ENCODE assay signal across 30 mouse cellular contexts in the genomic region with DNA sequence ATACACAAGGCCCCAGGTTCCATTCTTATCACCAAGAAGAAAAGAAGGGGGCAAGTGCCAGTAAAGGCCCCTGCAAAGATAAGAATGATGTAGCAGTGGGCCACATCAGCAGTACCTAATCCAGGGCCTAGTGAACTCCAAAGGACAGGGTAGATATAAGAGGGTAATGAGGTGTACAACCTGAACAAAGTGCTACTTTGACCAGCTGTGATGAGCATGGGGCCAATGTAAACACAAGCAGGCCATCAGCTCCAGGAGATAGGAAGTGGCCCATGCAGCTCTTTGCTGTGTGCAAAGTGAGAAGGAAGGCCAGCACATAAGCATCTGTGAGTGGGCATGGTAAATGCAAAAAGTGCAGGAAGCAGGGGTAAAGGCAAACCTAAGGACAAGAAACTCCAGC. TPM values are rescaled to one million over a fixed set of nuclear protein-coding genes. Genes with fewer than 3 reads are reported as not detected.
"Had no signal": no experiment of that assay in that cellular context is flagged by ENCODE, and none has a peak within 500 bp of the region (broad histone marks: within the 10 kb centered on the region; RNA-seq: fewer than 3 reads in every experiment).

No protein-coding gene starts in this region.

- H3K4me2 ChIP-seq: limb, embryonic 13.5 days; lung, embryonic 15.5 days; midbrain, embryonic 13.5 days had no signal

- H3K9me3 ChIP-seq: limb, embryonic 10.5 days; limb, embryonic 13.5 days; lung, embryonic 15.5 days; megakaryocyte, embryonic 14.5 days; midbrain, embryonic 10.5 days; midbrain, embryonic 13.5 days had no signal

- DNase-seq: kidney, adult 18-20 months; kidney, adult 9 months; kidney, postnatal 14 days; kidney, postnatal 4 days; lung, adult 18-20 months; lung, postnatal 10 days; lung, postnatal 36 days; thymus, adult 18-20 months; thymus, postnatal 36 days had no signal

- H3K27me3 ChIP-seq: limb, embryonic 13.5 days; lung, embryonic 15.5 days; megakaryocyte, embryonic 14.5 days; midbrain, embryonic 13.5 days had no signal

- H3K9ac ChIP-seq: limb, embryonic 13.5 days; lung, embryonic 15.5 days; midbrain, embryonic 13.5 days had no signal

- H3K4me3 ChIP-seq: limb, embryonic 10.5 days; limb, embryonic 13.5 days; lung, embryonic 15.5 days; megakaryocyte, embryonic 14.5 days; midbrain, embryonic 10.5 days; midbrain, embryonic 13.5 days; myocyte had no signal

- H3K4me1 ChIP-seq: limb, embryonic 10.5 days; limb, embryonic 13.5 days; lung, embryonic 15.5 days; megakaryocyte, embryonic 14.5 days; midbrain, embryonic 10.5 days; midbrain, embryonic 13.5 days had no signal

- ATAC-seq: inflammation-experienced regulatory T-cells, adult 6 months; midbrain, embryonic 13.5 days; midbrain, embryonic 16.5 days had no signal

- H3K27ac ChIP-seq: limb, embryonic 10.5 days; limb, embryonic 13.5 days; lung, embryonic 15.5 days; midbrain, embryonic 10.5 days; midbrain, embryonic 13.5 days had no signal

RNA-seq across cellular contexts. Expression of a gene that starts 39.0 kb away (rescaled TPM):
- total RNA-seq: left cerebral cortex, postnatal 14 days; monocyte, adult 5-6 weeks had no signal
- polyA plus RNA-seq: inflammation-experienced regulatory T-cells, adult 6 months; kidney, embryonic 16.5 days; limb, embryonic 10.5 days; limb, embryonic 13.5 days; lung, embryonic 15.5 days; midbrain, embryonic 10.5 days; midbrain, embryonic 13.5 days; midbrain, embryonic 16.5 days; myocyte; neural tube, embryonic 11.5 days; neural tube, embryonic 14.5 days; small intestine, adult 2 months; spleen, adult 2 months; stomach, embryonic 16.5 days; testis, adult 2 months had no signal

RNA-seq across cellular contexts. Expression of a gene that starts 45.7 kb away (rescaled TPM):
- total RNA-seq: layer of hippocampus, adult 18-20 months; layer of hippocampus, postnatal 14 days; left cerebral cortex, adult 8-10 months; left cerebral cortex, postnatal 14 days; monocyte, adult 5-6 weeks had no signal
- polyA plus RNA-seq: inflammation-experienced regulatory T-cells, adult 6 months; kidney, embryonic 16.5 days; limb, embryonic 10.5 days; limb, embryonic 13.5 days; lung, embryonic 15.5 days; midbrain, embryonic 10.5 days; midbrain, embryonic 13.5 days; midbrain, embryonic 16.5 days; myocyte; neural tube, embryonic 11.5 days; neural tube, embryonic 14.5 days; small intestine, adult 2 months; spleen, adult 2 months; stomach, embryonic 16.5 days; testis, adult 2 months had no signal
